Mouse (Mus musculus): Measurements from ENCODE around the gene Mpp2. TPM values are rescaled to one million over a fixed set of nuclear protein-coding genes. Genes with fewer than 3 reads are reported as not detected.

Gene Mpp2
- total RNA-seq (2021), result 1 to 10 TPM; 2.1 to 3.1 TPM

- intact Hi-C loops (cut with DNase I), result loop anchor here (2.0 kb wide), 1 partner anchor 27 kb away; no protein-coding TSS in a partner anchor
Measured at GRCm38 (mm10) chr11:102087931-102088898, at the start of gene Mpp2. TSS of gene Mpp2 (minus strand) at chr11:102088515.

DNA sequence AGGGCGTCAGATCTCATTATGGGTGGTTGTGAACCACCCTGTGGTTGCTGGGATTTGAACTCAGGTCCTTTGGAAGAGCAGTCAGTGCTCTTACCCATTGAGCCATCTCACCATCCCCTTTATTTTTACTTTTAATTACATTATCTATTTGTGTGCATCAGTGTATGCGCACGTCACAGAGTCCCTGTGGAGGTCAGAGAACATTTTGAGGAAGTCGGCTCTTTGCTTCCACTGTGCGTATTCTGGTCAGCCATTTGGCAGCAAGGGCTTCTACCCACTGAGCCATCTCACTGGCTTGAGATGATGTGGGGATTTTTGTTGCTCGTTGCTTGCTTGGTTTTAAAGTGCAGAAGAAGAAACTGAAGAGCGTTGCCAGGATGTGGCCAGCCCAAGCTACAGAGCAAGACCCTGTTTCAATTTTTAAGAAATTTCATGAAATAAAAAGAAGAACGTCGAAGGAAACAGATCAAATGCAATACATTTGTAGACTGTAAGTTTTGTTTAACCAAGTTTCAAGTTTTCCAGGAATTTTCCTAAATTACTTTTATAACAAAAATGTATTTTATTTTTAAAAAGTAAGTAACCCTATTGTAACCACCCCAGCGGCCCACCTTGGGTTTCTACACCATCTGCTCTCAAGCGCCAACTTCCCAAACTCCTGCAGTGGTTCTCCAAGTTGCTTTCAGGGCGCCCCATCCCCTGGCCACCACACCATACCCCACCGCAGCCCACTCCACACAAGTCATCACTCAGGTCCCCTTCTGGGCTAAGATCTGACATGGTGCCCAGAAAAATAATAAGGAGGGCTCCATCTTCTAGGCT is 49.5 kb upstream of the Mpp2 start:
- no peak for DNase-seq
- intact Hi-C loops (cut with DNase I), result loop anchor here (1.0 to 2.0 kb wide), 3 partner anchors 36 to 151 kb away; partner anchors contain the start of gene Dusp3

More at GRCm38 (mm10) chr11:102087931-102088898, at the start of gene Mpp2:
- peak; percentile 62 to 64 for DNase-seq

GRCm38 (mm10) chr11:102134516-102134915 is 46.2 kb upstream of the Mpp2 start:
- intact Hi-C loops (cut with DNase I), result no loop called here
- DNase-seq, result no peak

GRCm38 (mm10) chr11:102117386-102117785 is 29.1 kb upstream of the Mpp2 start:
- no peak for DNase-seq
- intact Hi-C loops (cut with DNase I), result no loop called here

DNA sequence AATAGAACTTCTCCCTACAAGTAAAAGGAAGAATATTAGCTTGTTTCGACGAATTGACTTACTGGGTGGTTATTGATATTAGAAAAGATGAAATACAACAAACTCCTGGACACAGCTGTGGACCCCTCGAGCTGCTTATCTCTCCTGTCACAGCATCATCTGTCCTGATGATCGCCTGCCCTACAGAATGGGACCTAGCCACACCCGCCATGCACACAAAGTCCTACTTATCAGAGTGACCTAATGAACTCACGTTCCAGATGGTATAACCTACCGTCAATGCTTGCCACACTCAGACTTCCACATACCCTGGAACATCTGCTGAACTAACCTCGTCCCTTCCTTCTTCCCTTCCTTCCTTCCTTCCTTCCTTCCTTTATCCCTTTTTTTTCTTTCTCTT is 27.9 kb upstream of the Mpp2 start:
- intact Hi-C loops (cut with DNase I), result no loop called here
- DNase-seq, result no peak

DNA sequence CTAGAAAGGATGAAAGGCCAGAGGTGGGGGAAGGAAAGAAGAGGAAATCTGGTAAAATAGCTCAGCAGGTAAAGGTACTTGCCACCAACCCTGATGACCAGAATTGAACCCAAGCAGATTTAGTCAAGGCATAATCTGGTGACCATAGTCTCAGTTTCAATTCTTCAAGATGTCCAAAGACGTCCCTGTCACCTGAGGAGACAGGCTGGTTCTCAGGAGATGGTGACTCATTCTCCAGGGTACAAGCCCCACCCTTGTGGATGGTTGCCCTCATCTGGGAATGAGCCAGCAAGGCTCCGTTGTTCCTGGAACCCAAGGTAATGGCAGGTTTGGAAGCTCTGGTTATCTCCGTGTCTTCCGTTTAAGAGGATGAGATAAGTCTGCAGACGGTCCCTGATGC is 23.3 kb upstream of the Mpp2 start:
- intact Hi-C loops (cut with DNase I), result no loop called here
- no peak for DNase-seq

DNA sequence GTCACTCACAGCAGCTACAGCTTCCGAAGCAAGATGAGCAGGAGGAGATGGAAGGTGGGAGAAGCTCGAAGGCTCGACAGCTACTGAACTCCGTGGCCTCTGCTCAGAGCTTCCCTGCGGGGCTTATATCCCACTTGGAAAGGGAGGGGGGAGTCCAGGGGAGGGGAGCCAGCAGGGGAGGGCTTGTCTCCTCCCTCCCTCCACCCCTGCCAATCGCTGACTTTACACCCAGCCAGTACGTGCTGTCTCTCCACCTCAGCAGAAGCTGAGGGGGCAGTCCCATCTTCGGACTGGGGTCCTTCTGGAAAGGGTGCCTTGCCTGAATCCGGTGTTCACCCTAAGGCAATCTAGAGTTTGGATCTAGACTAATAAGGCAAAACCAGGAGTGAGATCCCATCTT is 19.4 kb upstream of the Mpp2 start, which contains the start of gene Pyy:
Gene Pyy, minus strand, starts transcription at position 101 of the 400 bp plus-strand sequence.
- no peak for DNase-seq
- intact Hi-C loops (cut with DNase I), result loop anchor here (2.0 kb wide), 1 partner anchor 23 kb away; no protein-coding TSS in a partner anchor

DNA sequence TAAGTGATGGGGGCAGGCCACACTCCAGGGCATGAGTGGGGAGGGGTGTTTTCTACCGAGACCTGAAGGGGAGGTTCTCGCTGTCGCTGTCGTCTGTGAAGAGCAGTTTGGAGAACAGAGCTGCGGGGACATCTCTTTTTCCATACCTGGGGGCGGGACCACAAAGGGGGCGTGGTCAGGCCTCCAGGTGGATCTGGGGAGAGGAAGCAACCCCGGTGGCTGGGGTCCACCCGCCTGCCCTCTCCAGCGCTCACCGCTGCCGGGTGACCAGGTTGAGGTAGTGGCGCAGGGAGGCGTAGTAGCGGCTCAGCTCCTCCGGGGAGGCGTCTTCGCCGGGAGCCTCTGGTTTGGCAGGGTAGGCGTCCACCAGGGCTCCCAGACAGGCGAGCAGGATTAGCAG is 18.6 kb upstream of the Mpp2 start:
- intact Hi-C loops (cut with DNase I), result no loop called here

DNA sequence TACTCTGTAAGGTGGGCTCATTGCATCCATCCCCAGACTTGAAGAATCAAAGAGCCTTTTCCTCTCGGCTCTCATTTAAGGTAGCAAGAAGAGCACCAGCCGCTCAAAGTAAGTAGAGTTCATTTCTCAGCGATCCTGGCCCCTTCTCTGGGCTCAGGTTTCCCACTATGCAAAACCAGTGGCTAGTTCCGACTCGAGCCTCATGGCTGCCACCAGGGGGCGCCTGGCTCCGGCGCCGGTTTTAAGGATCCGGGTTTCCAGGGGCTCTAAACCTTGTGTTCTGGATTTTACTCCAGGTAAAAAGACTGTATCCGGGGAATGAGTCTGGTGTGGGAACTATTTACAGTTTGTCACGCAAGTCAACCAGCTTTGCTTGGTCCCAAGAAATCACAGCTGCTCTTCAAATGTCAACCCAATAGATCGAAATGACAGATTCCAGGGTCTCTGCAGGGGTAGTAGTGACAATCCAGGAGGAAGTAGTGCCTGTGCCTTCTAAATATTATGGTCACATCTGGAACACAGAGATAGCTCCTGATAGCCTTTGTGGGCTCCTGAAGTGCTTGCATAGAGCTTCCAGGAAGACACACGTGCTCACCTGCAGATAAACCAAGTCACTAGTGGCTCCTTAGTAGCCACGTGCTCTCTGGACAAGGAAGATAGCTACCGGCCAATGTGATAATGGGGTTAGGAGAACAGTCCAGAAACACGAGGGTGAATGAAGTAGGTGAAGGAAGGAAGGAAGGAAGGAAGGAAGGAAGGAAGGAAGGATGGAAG is 14.4 kb upstream of the Mpp2 start:
- DNase-seq, result peak; percentile 60 to 79
- intact Hi-C loops (cut with DNase I), result loop anchor here (1.0 to 2.0 kb wide), 2 partner anchors 36 to 164 kb away; no protein-coding TSS in a partner anchor

More for the DNA sequence above, 18.6 kb upstream of the Mpp2 start:
- DNase-seq, result no peak

GRCm38 (mm10) chr11:102101219-102101618 is 12.9 kb upstream of the Mpp2 start, which contains the start of gene Ppy:
TSS of gene Ppy (minus strand) at chr11:102101319.
- DNase-seq, result no peak
- intact Hi-C loops (cut with DNase I), result no loop called here

- intact Hi-C loops (cut with DNase I), result loop anchor here (2.0 kb wide), 1 partner anchor 36 kb away; no protein-coding TSS in a partner anchor
- DNase-seq, result peak; percentile 37 to 52
Measured at GRCm38 (mm10) chr11:102096887-102097391, 8.6 kb upstream of the Mpp2 start.

DNA sequence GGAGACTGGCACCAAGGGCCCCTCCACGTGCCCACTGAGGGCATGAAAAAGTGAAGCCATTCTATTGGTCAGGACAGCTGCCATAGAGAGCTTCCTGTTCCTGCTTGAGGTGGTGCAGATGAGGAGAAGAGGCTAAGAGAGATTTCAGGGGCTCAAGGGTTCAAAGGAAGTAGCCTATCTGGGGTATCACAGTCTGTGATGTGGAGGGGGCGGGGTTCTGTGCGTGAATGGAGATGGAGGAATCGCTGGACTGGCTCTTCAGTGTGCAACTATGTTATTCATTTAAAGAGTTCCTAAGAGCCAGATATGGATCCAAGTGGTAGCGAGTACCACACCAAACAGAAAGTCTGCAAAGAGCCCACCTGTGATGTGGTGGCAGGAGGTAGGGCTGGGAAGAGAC is 8.1 kb upstream of the Mpp2 start:
- DNase-seq, result no peak
- intact Hi-C loops (cut with DNase I), result loop anchor here (2.0 kb wide), 1 partner anchor 36 kb away; no protein-coding TSS in a partner anchor

- DNase-seq, result no peak
- intact Hi-C loops (cut with DNase I), result loop anchor here (2.0 kb wide), 1 partner anchor 35 kb away; no protein-coding TSS in a partner anchor
Measured at GRCm38 (mm10) chr11:102095676-102096075, 7.4 kb upstream of the Mpp2 start.

DNA sequence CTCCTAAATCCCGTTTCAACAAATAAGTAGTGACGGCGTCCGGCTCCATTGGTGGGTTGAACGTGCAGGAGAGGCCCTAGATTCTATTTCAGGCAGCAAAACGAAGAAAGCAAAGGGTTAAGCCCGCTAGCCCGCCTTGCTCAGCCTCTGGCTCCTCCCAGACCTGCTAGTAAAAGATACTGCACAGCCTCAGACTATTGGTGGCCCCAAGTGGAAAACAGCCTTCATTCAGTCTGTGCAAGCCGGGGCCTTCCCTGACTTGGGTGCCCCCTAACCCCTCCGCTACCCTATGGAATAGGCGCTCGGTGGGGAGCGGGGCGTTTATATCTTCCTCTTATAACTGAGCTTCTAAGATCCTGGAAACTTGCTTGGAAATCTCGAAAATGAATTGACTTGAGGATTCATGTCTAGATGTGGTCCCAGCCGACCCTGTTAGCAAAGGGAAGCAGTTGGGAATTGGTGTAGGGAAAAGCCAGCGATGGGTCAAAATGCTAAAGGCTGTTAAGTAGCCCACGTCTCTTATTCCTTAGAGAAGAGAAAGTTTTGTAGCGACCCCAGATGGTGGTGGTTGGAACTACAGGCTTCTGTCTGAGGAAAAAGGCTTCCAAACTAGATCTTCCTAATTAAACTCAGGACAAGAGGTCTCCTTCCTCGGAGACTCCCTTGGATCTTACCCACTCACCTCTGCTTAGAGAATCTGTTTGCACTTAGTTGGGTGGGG is 933 bp upstream of the Mpp2 start:
- intact Hi-C loops (cut with DNase I), result loop anchor here (2.0 kb wide), 1 partner anchor 28 kb away; no protein-coding TSS in a partner anchor
- peak; percentile 39 to 68 for DNase-seq

GRCm38 (mm10) chr11:102087081-102087751 is 1.1 kb downstream of the Mpp2 start:
- DNase-seq, result peak; percentile 54 to 64
- intact Hi-C loops (cut with DNase I), result no loop called here

- intact Hi-C loops (cut with DNase I), result no loop called here
- DNase-seq, result no peak
Measured at GRCm38 (mm10) chr11:102086331-102086730, 2.0 kb downstream of the Mpp2 start.

- no peak for DNase-seq
- intact Hi-C loops (cut with DNase I), result no loop called here
Measured at GRCm38 (mm10) chr11:102084159-102084558, 4.2 kb downstream of the Mpp2 start.

GRCm38 (mm10) chr11:102083193-102083592 is 5.1 kb downstream of the Mpp2 start:
- intact Hi-C loops (cut with DNase I), result no loop called here
- no peak for DNase-seq

Data from heart, postnatal 36 days (tissue).